Mouse (Mus musculus) adrenal gland, postnatal 4 days (tissue): Measurements from ENCODE around the gene Fabp7. TPM values are rescaled to one million over a fixed set of nuclear protein-coding genes. Genes with fewer than 3 reads are reported as not detected.

Experiments
- DNase-seq, 2 experiments: peaks; one replicate each; pipeline ENCODE4 v3.0.0; 2021 to 2022; ENCODE audit warnings: low spot score in 2 of 2, mixed read lengths in 2 of 2
- long read RNA-seq, 2 experiments: library from polyadenylated mRNA; stranded (forward); transcript quantifications; one replicate each; pipeline ENCODE4 v2.0.0; 2021
- total RNA-seq, 2 experiments: library from RNA; stranded (reverse); gene quantifications; 2 replicates each; pipeline ENCODE4 v1.2.3; 2021

The Fabp7 gene
- 10 to 100 TPM; 18.3 to 25.6 TPM for total RNA-seq
- long read RNA-seq, experiment 1, transcript Fabp7-201 (4 exons, 804 nt) = major isoform, 21 of 22 reads
- long read RNA-seq, experiment 1, partial matches to known transcripts = 1 of 22 reads
- long read RNA-seq, experiment 1, other reads (novel, unspliced or antisense) = 0 of 22 reads
- long read RNA-seq, experiment 2, transcript Fabp7-201 (4 exons, 804 nt) = major isoform, 14 of 18 reads
- long read RNA-seq, experiment 2, partial matches to known transcripts = 4 of 18 reads
- long read RNA-seq, experiment 2, other reads (novel, unspliced or antisense) = 0 of 18 reads

- DNase-seq = no peak
These were observed at the start of gene Fabp7 for GRCm38 (mm10) chr10:57784876-57785150. TSS of gene Fabp7 (plus strand) at chr10:57784881.

- no peak for DNase-seq
These were observed 43.9 kb upstream of the Fabp7 start for GRCm38 (mm10) chr10:57740733-57741132.

GRCm38 (mm10) chr10:57741351-57741750 is 43.3 kb upstream of the Fabp7 start:
- DNase-seq = no peak

GRCm38 (mm10) chr10:57743045-57743444 is 41.6 kb upstream of the Fabp7 start:
- no peak for DNase-seq

- peak in 1 of 2 experiments; percentile 5 for DNase-seq
These were observed 41.1 kb upstream of the Fabp7 start for GRCm38 (mm10) chr10:57743606-57744016.

- DNase-seq = no peak
These were observed 40.4 kb upstream of the Fabp7 start for GRCm38 (mm10) chr10:57744128-57744765.

GRCm38 (mm10) chr10:57745452-57745851 is 39.2 kb upstream of the Fabp7 start:
- no peak for DNase-seq

- DNase-seq = no peak
These were observed 37.6 kb upstream of the Fabp7 start for GRCm38 (mm10) chr10:57747127-57747526.

- no peak for DNase-seq
These were observed 31.3 kb upstream of the Fabp7 start for GRCm38 (mm10) chr10:57753343-57753742.

- DNase-seq = no peak
These were observed 29.4 kb upstream of the Fabp7 start for GRCm38 (mm10) chr10:57755201-57755736.

GRCm38 (mm10) chr10:57758999-57759398 is 25.7 kb upstream of the Fabp7 start:
- no peak for DNase-seq

- no peak for DNase-seq
These were observed 24.0 kb upstream of the Fabp7 start for GRCm38 (mm10) chr10:57760694-57761093.

GRCm38 (mm10) chr10:57763044-57763443 is 21.6 kb upstream of the Fabp7 start:
- no peak for DNase-seq

GRCm38 (mm10) chr10:57783289-57784130 is 1.2 kb upstream of the Fabp7 start:
- no peak for DNase-seq

- DNase-seq = peak; percentile 21 to 49
These were observed 378 bp upstream of the Fabp7 start for GRCm38 (mm10) chr10:57784131-57784875.

GRCm38 (mm10) chr10:57785552-57785951 is 871 bp downstream of the Fabp7 start:
- DNase-seq = no peak

- DNase-seq = no peak
These were observed 8.3 kb downstream of the Fabp7 start for GRCm38 (mm10) chr10:57792957-57793356.

GRCm38 (mm10) chr10:57794018-57794417 is 9.3 kb downstream of the Fabp7 start, which contains the start of gene Smpdl3a:
TSS of gene Smpdl3a (plus strand) at chr10:57794335.
- no peak for DNase-seq

- peak; percentile 30 to 51 for DNase-seq
These were observed 10.1 kb downstream of the Fabp7 start for GRCm38 (mm10) chr10:57794491-57795461.

GRCm38 (mm10) chr10:57795542-57795941 is 10.9 kb downstream of the Fabp7 start:
- no peak for DNase-seq
